Mouse (Mus musculus): ENCODE measurements around the gene Nfasc. TPM values are rescaled to one million over a fixed set of nuclear protein-coding genes. Genes with fewer than 3 reads are reported as not detected.

The Nfasc gene
- polyA plus RNA-seq, 1 experiment from 2014 or later = 0.12 TPM

GRCm38 (mm10) chr1:132536416-132536815, 205.2 kb downstream of the Nfasc start:
- no peak overlapping the region for H3K27ac ChIP-seq
- DNase-seq (no peak), ATAC-seq (ENCODE audit: low read depth) (no peak)
- no peak overlapping the region for H3K4me3 ChIP-seq (replicated peaks)
- H3K4me1 ChIP-seq (replicated peaks) = no peaks in the 10 kb centered on the region
- H3K36me3 ChIP-seq = no peaks in the 10 kb centered on the region
- WGBS (ENCODE audit: insufficient replicate concordance) = 54% methylated on average over 3 of the region's 3 CpGs
- no peak overlapping the region for H3K9ac ChIP-seq
- H3K27me3 ChIP-seq = peaks cover 81% of the 10 kb centered on the region
- H3K4me2 ChIP-seq = no peak overlapping the region
- H3K9me3 ChIP-seq (replicated peaks) = no peaks in the 10 kb centered on the region

- Histone ChIP-seq H3K4me1 (replicated peaks) (0 out of 2 replicates have a peak, but pooled peaks cover 2% of the 10 kb centered on the region), H3K9ac (no peak overlapping the region), H3K36me3 (no peaks in the 10 kb centered on the region), H3K4me3 (replicated peaks) (no peak overlapping the region), H3K27me3 (peaks cover 77% of the 10 kb centered on the region), H3K27ac (no peak overlapping the region), H3K9me3 (replicated peaks) (no peaks in the 10 kb centered on the region), H3K4me2 (no peak overlapping the region)
- no peak for DNase-seq
- WGBS (ENCODE audit: insufficient replicate concordance) = 66% methylated on average over 4 of the region's 4 CpGs
- ATAC-seq (ENCODE audit: low read depth) = no peak
Observed at GRCm38 (mm10) chr1:132535541-132535940, 206.1 kb downstream of the Nfasc start.

GRCm38 (mm10) chr1:132533840-132534239, 207.8 kb downstream of the Nfasc start:
- H3K36me3 ChIP-seq = no peaks in the 10 kb centered on the region
- H3K4me2 ChIP-seq = no peak overlapping the region
- H3K9ac ChIP-seq = no peak overlapping the region
- no peak for ATAC-seq (ENCODE audit: low read depth)
- H3K4me1 ChIP-seq (replicated peaks) = 0 out of 2 replicates have a peak, but pooled peaks cover 2% of the 10 kb centered on the region
- H3K9me3 ChIP-seq (replicated peaks) = no peaks in the 10 kb centered on the region
- DNase-seq = no peak
- H3K4me3 ChIP-seq (replicated peaks) = no peak overlapping the region
- no peak overlapping the region for H3K27ac ChIP-seq
- WGBS (ENCODE audit: insufficient replicate concordance) = 3% methylated on average over 8 of the region's 8 CpGs
- H3K27me3 ChIP-seq = peaks cover 61% of the 10 kb centered on the region

- WGBS (ENCODE audit: insufficient replicate concordance) = 48% methylated on average over 9 of the region's 9 CpGs
- ATAC-seq (ENCODE audit: low read depth) = no peak
Observed at GRCm38 (mm10) chr1:132532521-132532920, 209.1 kb downstream of the Nfasc start.

GRCm38 (mm10) chr1:132530631-132531191, 210.9 kb downstream of the Nfasc start:
- 8% methylated on average over 5 of the region's 5 CpGs for WGBS (ENCODE audit: insufficient replicate concordance)
- ATAC-seq (ENCODE audit: low read depth) (no peak), DNase-seq (no peak)
- Histone ChIP-seq H3K36me3 (no peaks in the 10 kb centered on the region), H3K4me2 (no peak overlapping the region), H3K9ac (no peak overlapping the region), H3K27ac (no peak overlapping the region), H3K27me3 (peaks cover 39% of the 10 kb centered on the region), H3K4me1 (replicated peaks) (0 out of 2 replicates have a peak, but pooled peaks cover 2% of the 10 kb centered on the region), H3K4me3 (replicated peaks) (no peak overlapping the region), H3K9me3 (replicated peaks) (no peaks in the 10 kb centered on the region)

More at GRCm38 (mm10) chr1:132532521-132532920, 209.1 kb downstream of the Nfasc start:
- Histone ChIP-seq H3K27me3 (peaks cover 48% of the 10 kb centered on the region), H3K9ac (no peak overlapping the region), H3K36me3 (no peaks in the 10 kb centered on the region), H3K4me2 (no peak overlapping the region), H3K9me3 (replicated peaks) (no peaks in the 10 kb centered on the region), H3K27ac (no peak overlapping the region), H3K4me3 (replicated peaks) (no peak overlapping the region), H3K4me1 (replicated peaks) (0 out of 2 replicates have a peak, but pooled peaks cover 2% of the 10 kb centered on the region)
- DNase-seq = no peak

- ATAC-seq (ENCODE audit: low read depth) (no peak), DNase-seq (no peak)
- Histone ChIP-seq H3K9ac (no peak overlapping the region), H3K27me3 (peaks cover 30% of the 10 kb centered on the region), H3K36me3 (no peaks in the 10 kb centered on the region), H3K4me3 (replicated peaks) (no peak overlapping the region), H3K4me2 (no peak overlapping the region), H3K27ac (no peak overlapping the region), H3K9me3 (replicated peaks) (no peaks in the 10 kb centered on the region), H3K4me1 (replicated peaks) (0 out of 2 replicates have a peak, but pooled peaks cover 2% of the 10 kb centered on the region)
- WGBS (ENCODE audit: insufficient replicate concordance) = 68% methylated on average over 19 of the region's 19 CpGs
Observed at GRCm38 (mm10) chr1:132528647-132529334, 212.8 kb downstream of the Nfasc start.

GRCm38 (mm10) chr1:132528071-132528470, 213.5 kb downstream of the Nfasc start:
- H3K9me3 ChIP-seq (replicated peaks) = no peaks in the 10 kb centered on the region
- no peak overlapping the region for H3K9ac ChIP-seq
- no peak overlapping the region for H3K4me2 ChIP-seq
- H3K4me1 ChIP-seq (replicated peaks) = 0 out of 2 replicates have a peak, but pooled peaks cover 2% of the 10 kb centered on the region
- H3K36me3 ChIP-seq = no peaks in the 10 kb centered on the region
- peaks cover 23% of the 10 kb centered on the region for H3K27me3 ChIP-seq
- no peak for ATAC-seq (ENCODE audit: low read depth)
- no peak for DNase-seq
- no peak overlapping the region for H3K4me3 ChIP-seq (replicated peaks)
- no peak overlapping the region for H3K27ac ChIP-seq
- 82% methylated on average over 13 of the region's 13 CpGs for WGBS (ENCODE audit: insufficient replicate concordance)

- no peaks in the 10 kb centered on the region for H3K36me3 ChIP-seq
- 6% methylated on average over 10 of the region's 10 CpGs for WGBS (ENCODE audit: insufficient replicate concordance)
- H3K9me3 ChIP-seq (replicated peaks) = no peaks in the 10 kb centered on the region
- H3K27ac ChIP-seq = no peak overlapping the region
- no peak overlapping the region for H3K4me2 ChIP-seq
- H3K9ac ChIP-seq = no peak overlapping the region
- ATAC-seq (ENCODE audit: low read depth) (no peak), DNase-seq (peak; percentile 20)
- 0 out of 2 replicates have a peak, but pooled peaks cover 2% of the 10 kb centered on the region for H3K4me1 ChIP-seq (replicated peaks)
- peaks cover 3% of the 10 kb centered on the region; the same call in 1 of the 2 replicates for H3K27me3 ChIP-seq
- no peak overlapping the region for H3K4me3 ChIP-seq (replicated peaks)
Observed at GRCm38 (mm10) chr1:132525832-132526231, 215.8 kb downstream of the Nfasc start.

- Histone ChIP-seq H3K36me3 (no peaks in the 10 kb centered on the region), H3K27ac (no peak overlapping the region), H3K9me3 (replicated peaks) (no peaks in the 10 kb centered on the region), H3K4me2 (no peak overlapping the region), H3K4me1 (replicated peaks) (no peaks in the 10 kb centered on the region; the same call in 1 of the 2 replicates), H3K27me3 (peaks cover 3% of the 10 kb centered on the region; the same call in 1 of the 2 replicates), H3K4me3 (replicated peaks) (no peak overlapping the region), H3K9ac (no peak overlapping the region)
- ATAC-seq (ENCODE audit: low read depth) (no peak), DNase-seq (peak; percentile 24)
- 17% methylated on average over 4 of the region's 4 CpGs for WGBS (ENCODE audit: insufficient replicate concordance)
Observed at GRCm38 (mm10) chr1:132523920-132524319, 217.7 kb downstream of the Nfasc start.

GRCm38 (mm10) chr1:132523048-132523447, 218.5 kb downstream of the Nfasc start:
- Histone ChIP-seq H3K36me3 (no peaks in the 10 kb centered on the region), H3K27me3 (peaks cover 3% of the 10 kb centered on the region; the same call in 1 of the 2 replicates), H3K27ac (no peak overlapping the region), H3K9ac (no peak overlapping the region), H3K4me2 (no peak overlapping the region), H3K4me1 (replicated peaks) (no peaks in the 10 kb centered on the region; the same call in 1 of the 2 replicates), H3K4me3 (replicated peaks) (no peak overlapping the region), H3K9me3 (replicated peaks) (no peaks in the 10 kb centered on the region)
- WGBS (ENCODE audit: insufficient replicate concordance) = 70% methylated on average over 8 of the region's 8 CpGs
- DNase-seq = no peak
- no peak for ATAC-seq (ENCODE audit: low read depth)

- no peaks in the 10 kb centered on the region for H3K36me3 ChIP-seq
- no peak overlapping the region for H3K4me2 ChIP-seq
- DNase-seq (peak; percentile 39), ATAC-seq (ENCODE audit: low read depth) (peak; percentile 62; the same call in 1 of the 2 replicates)
- H3K9ac ChIP-seq = no peak overlapping the region
- H3K4me1 ChIP-seq (replicated peaks) = no peaks in the 10 kb centered on the region; the same call in 1 of the 2 replicates
- no peak overlapping the region for H3K4me3 ChIP-seq (replicated peaks)
- WGBS (ENCODE audit: insufficient replicate concordance) = 11% methylated on average over 5 of the region's 6 CpGs
- H3K27me3 ChIP-seq = peaks cover 3% of the 10 kb centered on the region; the same call in 1 of the 2 replicates
- no peak overlapping the region for H3K27ac ChIP-seq
- H3K9me3 ChIP-seq (replicated peaks) = no peaks in the 10 kb centered on the region
Observed at GRCm38 (mm10) chr1:132520764-132521163, 220.8 kb downstream of the Nfasc start.
